Mouse (Mus musculus) limb, embryonic 15.5 days (tissue): ENCODE results near the gene Dab1. TPM values are rescaled to one million over a fixed set of nuclear protein-coding genes. Genes with fewer than 3 reads are reported as not detected.

Experiments
- ATAC-seq: fragments of 200-750 bp; cut with Nextera tagmentation; 2 replicates; pipeline ENCODE4 v1.8.0; 2017; ENCODE audit warnings: low read depth, moderate TSS enrichment; ENCODE audit not compliant: insufficient number of reproducible peaks, low FRiP score, low TSS enrichment
- H3K27ac ChIP-seq: fragments of 300-500 bp; sonication (generic); 2 replicates; pipeline ENCODE4 v1.5.1; 2015; ENCODE audit warnings: moderate library complexity, mild to moderate bottlenecking, inconsistent platforms
- H3K27me3 ChIP-seq: fragments of 300-500 bp; sonication (generic); 2 replicates; pipeline ENCODE4 v1.6.1; 2015; ENCODE audit warnings: inconsistent platforms
- H3K36me3 ChIP-seq: fragments of 300-500 bp; sonication (generic); 2 replicates; pipeline ENCODE4 v1.6.1; 2015; ENCODE audit warnings: inconsistent platforms
- H3K4me1 ChIP-seq: fragments of 300-500 bp; sonication (generic); 2 replicates; pipeline ENCODE4 v1.6.1; 2015; ENCODE audit warnings: inconsistent platforms
- H3K4me2 ChIP-seq: fragments of 300-500 bp; sonication (generic); 2 replicates; pipeline ENCODE4 v1.6.1; 2015; ENCODE audit warnings: mild to moderate bottlenecking, inconsistent platforms
- H3K4me3 ChIP-seq: fragments of 300-500 bp; sonication (generic); 2 replicates; pipeline ENCODE4 v1.5.1; 2015; ENCODE audit warnings: mild to moderate bottlenecking, inconsistent platforms
- H3K9ac ChIP-seq: fragments of 300-500 bp; sonication (generic); 2 replicates; pipeline ENCODE4 v1.6.1; 2015; ENCODE audit warnings: inconsistent platforms
- H3K9me3 ChIP-seq: fragments of 300-500 bp; sonication (generic); 2 replicates; pipeline ENCODE4 v1.6.1; 2016; ENCODE audit warnings: inconsistent platforms
- WGBS: fragments of 180-500 bp; shearing (Covaris S2); methylation state at CpG from one replicate; pipeline ENCODE4 v1.1.7; 2015; 5-methylcytosine and 5-hydroxymethylcytosine counted together
- polyA plus RNA-seq: library from polyadenylated mRNA; unstranded; fragments of >200 nt; fragmentation: Nextera tagmentation; extraction: Ambion mirVana; gene quantifications from 2 replicates; pipeline ENCODE4 v1.2.1, GENCODE M21; 2015

The Dab1 gene
- polyA plus RNA-seq, 1 experiment from 2014 or later: 10.6 TPM

GRCm38 (mm10) chr4:104514568-104515000 lies 895.4 kb downstream of the Dab1 start:
- no peaks in the 10 kb centered on the region; the same call in 1 of the 2 replicates for H3K27me3 ChIP-seq
- no peak overlapping the region for H3K4me3 ChIP-seq
- no peak overlapping the region for H3K27ac ChIP-seq
- no peak overlapping the region for H3K9ac ChIP-seq
- no peak for ATAC-seq
- H3K4me2 ChIP-seq: 0 out of 2 replicates have a peak overlapping the region, but pooled peaks have one; percentile 10
- no peaks in the 10 kb centered on the region for H3K36me3 ChIP-seq
- no peaks in the 10 kb centered on the region for H3K4me1 ChIP-seq
- 3% methylated on average over 10 of the region's 10 CpGs for WGBS
- H3K9me3 ChIP-seq: no peaks in the 10 kb centered on the region

GRCm38 (mm10) chr4:104515681-104516080 lies 896.5 kb downstream of the Dab1 start:
- Histone ChIP-seq H3K27ac (no peak overlapping the region), H3K4me2 (no peak overlapping the region), H3K36me3 (no peaks in the 10 kb centered on the region), H3K4me1 (no peaks in the 10 kb centered on the region), H3K9ac (no peak overlapping the region), H3K9me3 (no peaks in the 10 kb centered on the region), H3K4me3 (no peak overlapping the region), H3K27me3 (no peaks in the 10 kb centered on the region; the same call in 1 of the 2 replicates)
- no peak for ATAC-seq
- WGBS: 47% methylated on average over 5 of the region's 5 CpGs

- Histone ChIP-seq H3K27ac (no peak overlapping the region), H3K4me2 (no peak overlapping the region), H3K9me3 (no peaks in the 10 kb centered on the region), H3K4me3 (no peak overlapping the region), H3K36me3 (no peaks in the 10 kb centered on the region), H3K27me3 (no peaks in the 10 kb centered on the region), H3K4me1 (no peaks in the 10 kb centered on the region; the same call in 1 of the 2 replicates), H3K9ac (no peak overlapping the region)
- 46% methylated on average over 8 of the region's 8 CpGs for WGBS
- no peak for ATAC-seq
These were observed 903.2 kb downstream of the Dab1 start for GRCm38 (mm10) chr4:104522324-104522723.

GRCm38 (mm10) chr4:104523776-104524175 lies 904.6 kb downstream of the Dab1 start:
- H3K4me2 ChIP-seq: no peak overlapping the region
- ATAC-seq: no peak
- 76% methylated on average over 7 of the region's 7 CpGs for WGBS
- no peak overlapping the region for H3K4me3 ChIP-seq
- no peak overlapping the region for H3K9ac ChIP-seq
- no peaks in the 10 kb centered on the region for H3K36me3 ChIP-seq
- no peaks in the 10 kb centered on the region; the same call in 1 of the 2 replicates for H3K4me1 ChIP-seq
- no peak overlapping the region for H3K27ac ChIP-seq
- H3K9me3 ChIP-seq: no peaks in the 10 kb centered on the region
- H3K27me3 ChIP-seq: no peaks in the 10 kb centered on the region

- no peak overlapping the region for H3K9ac ChIP-seq
- no peaks in the 10 kb centered on the region for H3K27me3 ChIP-seq
- H3K36me3 ChIP-seq: no peaks in the 10 kb centered on the region
- H3K4me2 ChIP-seq: no peak overlapping the region
- H3K9me3 ChIP-seq: no peaks in the 10 kb centered on the region
- no peak overlapping the region for H3K27ac ChIP-seq
- no peaks in the 10 kb centered on the region for H3K4me1 ChIP-seq
- no peak overlapping the region for H3K4me3 ChIP-seq
- 77% methylated on average over 4 of the region's 4 CpGs for WGBS
- no peak for ATAC-seq
These were observed 910.9 kb downstream of the Dab1 start for GRCm38 (mm10) chr4:104529905-104530646.

GRCm38 (mm10) chr4:104532846-104533245 lies 913.7 kb downstream of the Dab1 start:
- no peak for ATAC-seq
- no peaks in the 10 kb centered on the region for H3K4me1 ChIP-seq
- no peak overlapping the region for H3K9ac ChIP-seq
- H3K27me3 ChIP-seq: no peaks in the 10 kb centered on the region
- no peak overlapping the region for H3K4me2 ChIP-seq
- no peak overlapping the region for H3K4me3 ChIP-seq
- 89% methylated on average over 4 of the region's 4 CpGs for WGBS
- H3K9me3 ChIP-seq: no peaks in the 10 kb centered on the region
- no peaks in the 10 kb centered on the region for H3K36me3 ChIP-seq
- H3K27ac ChIP-seq: no peak overlapping the region

GRCm38 (mm10) chr4:104538420-104538819 lies 919.3 kb downstream of the Dab1 start:
- 64% methylated on average over 3 of the region's 3 CpGs for WGBS
- no peak overlapping the region for H3K27ac ChIP-seq
- no peak overlapping the region for H3K4me3 ChIP-seq
- H3K4me1 ChIP-seq: no peaks in the 10 kb centered on the region
- no peak overlapping the region for H3K9ac ChIP-seq
- no peaks in the 10 kb centered on the region for H3K27me3 ChIP-seq
- ATAC-seq: no peak
- no peaks in the 10 kb centered on the region for H3K36me3 ChIP-seq
- H3K9me3 ChIP-seq: no peaks in the 10 kb centered on the region
- H3K4me2 ChIP-seq: no peak overlapping the region

- Histone ChIP-seq H3K27ac (no peak overlapping the region), H3K4me1 (no peaks in the 10 kb centered on the region), H3K4me3 (no peak overlapping the region), H3K9me3 (no peaks in the 10 kb centered on the region), H3K36me3 (no peaks in the 10 kb centered on the region), H3K27me3 (no peaks in the 10 kb centered on the region), H3K4me2 (no peak overlapping the region), H3K9ac (no peak overlapping the region)
- ATAC-seq: no peak
- 73% methylated on average over 2 of the region's 2 CpGs for WGBS
These were observed 919.9 kb downstream of the Dab1 start for GRCm38 (mm10) chr4:104539047-104539446.

GRCm38 (mm10) chr4:104547091-104547490 lies 927.9 kb downstream of the Dab1 start:
- Histone ChIP-seq H3K9me3 (no peaks in the 10 kb centered on the region), H3K4me1 (no peaks in the 10 kb centered on the region), H3K9ac (no peak overlapping the region), H3K27me3 (no peaks in the 10 kb centered on the region), H3K27ac (no peak overlapping the region), H3K36me3 (no peaks in the 10 kb centered on the region), H3K4me2 (no peak overlapping the region), H3K4me3 (no peak overlapping the region)
- WGBS: 84% methylated on average over 5 of the region's 5 CpGs
- no peak for ATAC-seq

- Histone ChIP-seq H3K4me2 (no peak overlapping the region), H3K4me3 (no peak overlapping the region), H3K9ac (no peak overlapping the region), H3K36me3 (no peaks in the 10 kb centered on the region), H3K9me3 (no peaks in the 10 kb centered on the region), H3K27ac (no peak overlapping the region), H3K27me3 (no peaks in the 10 kb centered on the region), H3K4me1 (no peaks in the 10 kb centered on the region)
- WGBS: 92% methylated on average over 1 of the region's 1 CpGs
- ATAC-seq: no peak
These were observed 929.1 kb downstream of the Dab1 start for GRCm38 (mm10) chr4:104548287-104548686.

- H3K4me1 ChIP-seq: peaks cover 4% of the 10 kb centered on the region; the same call in 1 of the 2 replicates
- no peak overlapping the region for H3K9ac ChIP-seq
- ATAC-seq: no peak
- no peaks in the 10 kb centered on the region for H3K36me3 ChIP-seq
- no peak overlapping the region for H3K4me3 ChIP-seq
- WGBS: 29% methylated on average over 4 of the region's 4 CpGs
- no peak overlapping the region for H3K27ac ChIP-seq
- no peaks in the 10 kb centered on the region for H3K27me3 ChIP-seq
- H3K9me3 ChIP-seq: no peaks in the 10 kb centered on the region
- H3K4me2 ChIP-seq: no peak overlapping the region
These were observed 931.5 kb downstream of the Dab1 start for GRCm38 (mm10) chr4:104550581-104551205.

GRCm38 (mm10) chr4:104551390-104552070 lies 932.4 kb downstream of the Dab1 start:
- Histone ChIP-seq H3K4me1 (peaks cover 4% of the 10 kb centered on the region; the same call in 1 of the 2 replicates), H3K27me3 (no peaks in the 10 kb centered on the region), H3K36me3 (no peaks in the 10 kb centered on the region), H3K27ac (no peak overlapping the region), H3K9me3 (no peaks in the 10 kb centered on the region), H3K9ac (no peak overlapping the region), H3K4me2 (no peak overlapping the region), H3K4me3 (no peak overlapping the region)
- whole genome bisulfite sequencing: 87% methylated on average over 17 of the region's 17 CpGs
- no peak for ATAC-seq
